Mouse (Mus musculus): ENCODE data around the gene Lrrc8d.
"Not testable (repeated sequence)": the region's sequence is repeated elsewhere in the genome, so short reads cannot be mapped to it uniquely, and the experiment has no call there.

- TF ChIP-seq GATA1, TAL1 (IDR thresholded peaks at IDR 0.05; ENCODE audit: low read length): not testable (repeated sequence)
Measured at GRCm38 (mm10) chr5:105865110-105865628, 165.4 kb downstream of the Lrrc8d start.
